Mouse (Mus musculus): ENCODE data around the gene Actl10. TPM values are rescaled to one million over a fixed set of nuclear protein-coding genes. Genes with fewer than 3 reads are reported as not detected.

Gene Actl10
- polyA plus RNA-seq, 1 experiment, result 0.16 TPM

DNA sequence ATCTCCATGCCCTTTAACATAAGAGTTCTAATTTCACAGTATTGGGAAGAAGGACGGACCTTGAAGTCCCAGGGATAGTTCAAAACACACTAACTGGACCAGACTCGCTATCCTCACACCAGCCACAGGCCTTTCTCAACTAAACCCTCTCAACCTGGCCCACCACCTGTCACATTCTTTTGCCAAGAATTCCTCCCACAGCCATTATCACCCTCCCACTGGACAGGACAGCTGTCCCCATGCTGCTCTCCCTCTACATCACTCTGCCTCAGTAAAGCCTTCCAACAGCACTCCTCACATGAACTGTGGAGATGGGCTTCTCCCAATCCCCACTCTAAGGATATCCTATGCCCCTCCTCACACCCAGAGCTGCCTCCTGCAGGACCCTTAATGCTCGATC lies 14.0 kb downstream of the Actl10 start:
- H3K4me1 ChIP-seq, result peaks cover 57% of the 10 kb centered on the region

DNA sequence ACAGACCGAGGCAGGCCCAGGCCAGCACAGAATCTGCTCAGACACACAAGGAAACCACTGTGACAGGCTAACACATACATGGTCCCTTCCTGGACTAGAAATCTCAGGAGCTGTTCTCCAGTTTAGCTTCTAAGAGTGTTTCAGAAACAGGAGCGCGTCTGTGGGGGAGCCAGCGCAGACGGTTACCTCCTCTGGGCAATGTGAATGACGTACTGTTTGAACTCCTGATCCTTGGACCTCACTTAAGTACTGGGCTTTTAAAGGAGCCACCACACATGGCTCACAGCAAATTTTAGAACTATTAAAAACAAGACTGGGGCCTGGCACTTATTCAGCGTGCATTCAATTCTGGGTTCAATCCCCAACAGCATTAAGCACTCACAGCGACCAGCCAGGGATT lies 15.1 kb downstream of the Actl10 start:
- TF ChIP-seq FLI1 (IDR thresholded peaks at IDR 0.05; ENCODE audit: low read length) (no peak), GATA1 (IDR thresholded peaks at IDR 0.05; ENCODE audit: borderline replicate concordance, low read length) (no peak)
- H3K27me3 ChIP-seq (replicated peaks), result no peaks in the 10 kb centered on the region
- peaks cover 41% of the 10 kb centered on the region for H3K36me3 ChIP-seq (replicated peaks; ENCODE audit: low read length)
- no peaks in the 10 kb centered on the region for H3K9me3 ChIP-seq
- no peak overlapping the region for H3K4me3 ChIP-seq (replicated peaks)
- peaks cover 68% of the 10 kb centered on the region for H3K4me1 ChIP-seq

More for the DNA sequence above, 14.0 kb downstream of the Actl10 start:
- H3K9me3 ChIP-seq, result no peaks in the 10 kb centered on the region
- no peak overlapping the region for H3K4me3 ChIP-seq (replicated peaks)
- no peaks in the 10 kb centered on the region for H3K27me3 ChIP-seq (replicated peaks)
- H3K36me3 ChIP-seq (replicated peaks; ENCODE audit: low read length), result peaks cover 52% of the 10 kb centered on the region
- no peak for TF ChIP-seq FLI1 (IDR thresholded peaks at IDR 0.05; ENCODE audit: low read length)
- no peak for TF ChIP-seq GATA1 (IDR thresholded peaks at IDR 0.05; ENCODE audit: borderline replicate concordance, low read length)

DNA sequence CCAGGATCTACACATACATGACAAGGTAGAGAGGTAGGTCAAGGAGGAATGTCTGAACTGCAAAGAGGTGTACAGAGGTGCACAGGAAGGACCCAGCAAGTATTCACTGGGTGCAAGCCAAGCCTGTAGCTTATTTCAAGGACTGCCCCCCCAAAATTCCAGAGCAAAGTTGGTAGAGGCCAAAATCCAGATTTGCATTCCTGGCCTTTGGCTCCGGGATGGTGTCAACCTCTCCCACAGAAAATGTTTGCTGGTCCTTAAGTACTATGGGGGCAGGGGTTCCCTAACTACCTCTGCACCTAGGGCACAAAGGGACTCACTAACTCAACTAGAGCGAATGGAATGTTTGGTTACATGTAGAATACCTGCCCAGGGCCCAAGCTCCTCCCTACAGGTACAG lies 16.2 kb downstream of the Actl10 start:
- TF ChIP-seq GATA1 (IDR thresholded peaks at IDR 0.05; ENCODE audit: borderline replicate concordance, low read length) (no peak), FLI1 (IDR thresholded peaks at IDR 0.05; ENCODE audit: low read length) (no peak)
- peaks cover 33% of the 10 kb centered on the region for H3K36me3 ChIP-seq (replicated peaks; ENCODE audit: low read length)
- peak overlapping the region; percentile 95 for H3K4me3 ChIP-seq (replicated peaks)
- no peaks in the 10 kb centered on the region for H3K27me3 ChIP-seq (replicated peaks)
- H3K9me3 ChIP-seq, result no peaks in the 10 kb centered on the region
- peaks cover 78% of the 10 kb centered on the region for H3K4me1 ChIP-seq

- H3K36me3 ChIP-seq (replicated peaks; ENCODE audit: low read length), result peaks cover 25% of the 10 kb centered on the region
- H3K4me1 ChIP-seq, result peaks cover 85% of the 10 kb centered on the region
- no peaks in the 10 kb centered on the region for H3K9me3 ChIP-seq
- peak overlapping the region; percentile 95 for H3K4me3 ChIP-seq (replicated peaks)
- TF ChIP-seq FLI1 (IDR thresholded peaks at IDR 0.05; ENCODE audit: low read length) (no peak), GATA1 (IDR thresholded peaks at IDR 0.05; ENCODE audit: borderline replicate concordance, low read length) (no peak)
- no peaks in the 10 kb centered on the region for H3K27me3 ChIP-seq (replicated peaks)
Measured at GRCm38 (mm10) chr2:154568329-154569070, 16.9 kb downstream of the Actl10 start.

- no peak for TF ChIP-seq FLI1 (IDR thresholded peaks at IDR 0.05; ENCODE audit: low read length)
- TF ChIP-seq GATA1 (IDR thresholded peaks at IDR 0.05; ENCODE audit: borderline replicate concordance, low read length), result no peak
- no peaks in the 10 kb centered on the region for H3K9me3 ChIP-seq
- H3K4me3 ChIP-seq (replicated peaks), result peak overlapping the region; percentile 95
- H3K27me3 ChIP-seq (replicated peaks), result no peaks in the 10 kb centered on the region
- peaks cover 18% of the 10 kb centered on the region for H3K36me3 ChIP-seq (replicated peaks; ENCODE audit: low read length)
- peaks cover 81% of the 10 kb centered on the region for H3K4me1 ChIP-seq
Measured at GRCm38 (mm10) chr2:154569071-154569748, 17.6 kb downstream of the Actl10 start.

DNA sequence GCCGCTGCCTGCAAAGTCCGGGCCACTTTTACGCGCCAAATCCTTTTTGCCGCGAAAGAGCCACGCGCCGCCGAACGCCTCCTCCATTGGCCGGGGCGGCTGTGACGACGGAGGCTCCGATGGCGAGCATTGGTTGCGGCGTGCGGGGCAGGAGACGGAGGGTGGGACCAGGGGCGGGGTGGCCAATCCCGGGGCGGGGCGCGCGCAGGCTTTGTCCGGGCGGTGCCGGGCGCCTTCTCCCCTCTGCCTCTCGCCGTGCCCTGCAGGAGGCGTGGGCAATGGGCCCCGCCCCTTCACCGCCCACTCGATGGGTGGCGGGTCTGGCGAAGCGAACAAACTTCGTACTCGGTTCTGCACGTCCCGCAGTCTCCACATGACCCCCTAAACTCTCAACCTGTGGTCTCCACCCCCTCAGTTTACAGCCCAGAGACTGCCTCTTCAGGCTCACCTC lies 18.3 kb downstream of the Actl10 start, which contains the start of gene E2f1:
Gene E2f1, minus strand, starts transcription at position 57 of the 451 bp plus-strand sequence.
- peak within 1 kb of the TSS; percentile 95 for H3K4me3 ChIP-seq (replicated peaks)
- H3K9me3 ChIP-seq, result no peaks in the 10 kb centered on the region
- H3K27me3 ChIP-seq (replicated peaks), result no peaks in the 10 kb centered on the region
- TF ChIP-seq FLI1 (IDR thresholded peaks at IDR 0.05; ENCODE audit: low read length) (no peak), GATA1 (IDR thresholded peaks at IDR 0.05; ENCODE audit: borderline replicate concordance, low read length) (no peak)
- H3K36me3 ChIP-seq (replicated peaks; ENCODE audit: low read length), result peaks cover 12% of the 10 kb centered on the region
- peaks cover 78% of the 10 kb centered on the region for H3K4me1 ChIP-seq

DNA sequence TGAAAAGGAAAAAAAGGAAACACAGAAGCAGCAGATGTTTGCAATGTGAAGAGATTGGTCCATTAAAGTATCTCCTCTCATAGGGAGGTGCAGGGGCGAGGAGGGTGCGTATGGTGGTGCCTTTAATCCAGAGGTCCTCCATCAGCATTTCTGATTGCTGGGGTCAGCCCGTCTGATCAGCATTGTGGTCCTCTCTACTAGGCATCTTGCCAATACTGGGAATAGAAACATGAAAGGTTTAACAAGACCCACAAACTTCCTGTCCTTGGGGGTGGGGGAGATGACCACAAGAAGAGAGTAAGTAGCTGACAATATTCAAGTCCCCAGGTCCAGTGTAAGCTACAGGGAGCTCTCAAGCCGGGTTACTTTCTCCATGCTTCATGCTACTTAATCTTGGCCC lies 19.1 kb downstream of the Actl10 start:
- Histone ChIP-seq H3K36me3 (replicated peaks; ENCODE audit: low read length) (peaks cover 4% of the 10 kb centered on the region), H3K27me3 (replicated peaks) (no peaks in the 10 kb centered on the region), H3K9me3 (no peaks in the 10 kb centered on the region), H3K4me3 (replicated peaks) (peak overlapping the region; percentile 95), H3K4me1 (peaks cover 70% of the 10 kb centered on the region)
- TF ChIP-seq FLI1 (IDR thresholded peaks at IDR 0.05; ENCODE audit: low read length), result no peak
- TF ChIP-seq GATA1 (IDR thresholded peaks at IDR 0.05; ENCODE audit: borderline replicate concordance, low read length), result no peak

- H3K4me1 ChIP-seq, result peaks cover 66% of the 10 kb centered on the region
- no peaks in the 10 kb centered on the region for H3K27me3 ChIP-seq (replicated peaks)
- H3K9me3 ChIP-seq, result no peaks in the 10 kb centered on the region
- peak overlapping the region; percentile 95 for H3K4me3 ChIP-seq (replicated peaks)
- no peak for TF ChIP-seq FLI1 (IDR thresholded peaks at IDR 0.05; ENCODE audit: low read length)
- TF ChIP-seq GATA1 (IDR thresholded peaks at IDR 0.05; ENCODE audit: borderline replicate concordance, low read length), result no peak
- no peaks in the 10 kb centered on the region for H3K36me3 ChIP-seq (replicated peaks; ENCODE audit: low read length)
Measured at GRCm38 (mm10) chr2:154571266-154571665, 19.7 kb downstream of the Actl10 start.

DNA sequence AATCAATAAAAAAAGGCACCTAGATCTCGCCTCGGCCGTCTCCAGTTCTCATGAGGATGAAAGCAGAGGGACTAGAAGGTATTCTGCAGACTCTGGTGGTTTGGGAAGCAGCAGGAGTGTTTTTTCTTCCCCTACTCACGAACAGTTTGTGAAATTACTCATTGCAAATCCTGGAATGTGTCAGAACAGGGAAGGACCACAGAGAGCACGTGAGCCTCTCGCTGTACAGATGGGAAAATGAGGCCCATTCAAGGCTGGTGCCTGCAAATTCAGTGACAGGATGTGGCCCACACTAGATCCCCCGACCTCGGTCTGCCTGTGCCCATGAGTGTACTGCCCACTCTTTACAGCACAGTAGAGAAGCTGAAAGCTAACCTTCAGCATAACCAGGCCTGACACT lies 20.4 kb downstream of the Actl10 start:
- H3K36me3 ChIP-seq (replicated peaks; ENCODE audit: low read length), result no peaks in the 10 kb centered on the region
- H3K4me3 ChIP-seq (replicated peaks), result no peak overlapping the region
- no peaks in the 10 kb centered on the region for H3K9me3 ChIP-seq
- H3K4me1 ChIP-seq, result peaks cover 66% of the 10 kb centered on the region
- TF ChIP-seq FLI1 (IDR thresholded peaks at IDR 0.05; ENCODE audit: low read length) (no peak), GATA1 (IDR thresholded peaks at IDR 0.05; ENCODE audit: borderline replicate concordance, low read length) (no peak)
- no peaks in the 10 kb centered on the region for H3K27me3 ChIP-seq (replicated peaks)

DNA sequence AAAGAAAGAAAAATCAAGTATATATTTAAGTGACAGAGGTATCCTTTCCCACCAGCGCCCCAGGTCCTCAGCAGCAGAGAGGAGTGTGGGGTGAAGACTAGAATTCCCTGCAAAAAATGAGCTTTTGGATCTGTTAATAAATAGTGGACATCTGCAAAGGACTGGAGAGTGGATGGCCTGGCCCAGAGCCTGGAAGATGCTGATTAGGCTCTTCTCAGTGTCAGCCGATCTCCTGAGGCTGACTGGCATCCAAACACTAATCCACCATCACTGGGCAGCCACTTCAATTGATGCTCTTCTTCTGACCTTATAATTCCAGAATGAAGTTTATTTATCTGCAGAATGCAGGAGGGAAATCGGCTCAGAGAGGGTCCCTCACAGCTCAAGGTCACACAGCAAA lies 21.4 kb downstream of the Actl10 start:
- TF ChIP-seq GATA1 (IDR thresholded peaks at IDR 0.05; ENCODE audit: borderline replicate concordance, low read length), result no peak
- TF ChIP-seq FLI1 (IDR thresholded peaks at IDR 0.05; ENCODE audit: low read length), result no peak
- no peak overlapping the region for H3K4me3 ChIP-seq (replicated peaks)
- no peaks in the 10 kb centered on the region for H3K36me3 ChIP-seq (replicated peaks; ENCODE audit: low read length)
- no peaks in the 10 kb centered on the region for H3K27me3 ChIP-seq (replicated peaks)
- H3K9me3 ChIP-seq, result no peaks in the 10 kb centered on the region
- H3K4me1 ChIP-seq, result peaks cover 65% of the 10 kb centered on the region

Data from megakaryocyte, embryonic 14.5 days (primary cell).